Mouse (Mus musculus) hindbrain, embryonic 11.5 days (tissue): ENCODE measurements around the gene Parn. TPM values are rescaled to one million over a fixed set of nuclear protein-coding genes. Genes with fewer than 3 reads are reported as not detected.
"Not testable (repeated sequence)": the region's sequence is repeated elsewhere in the genome, so short reads cannot be mapped to it uniquely, and the experiment has no call there.

Experiments used
- ATAC-seq: fragments of 200-750 bp; cut with Nextera tagmentation; 2 replicates; pipeline ENCODE4 v1.8.0; 2017; ENCODE audit warnings: mild to moderate bottlenecking, moderate TSS enrichment, moderate library complexity; ENCODE audit not compliant: low FRiP score
- DNase-seq: peaks from one replicate; pipeline ENCODE4 v3.0.0-alpha.2; 2015; ENCODE audit warnings: low spot score
- H3K27ac ChIP-seq: fragments of 300-500 bp; sonication (generic); 2 replicates; pipeline ENCODE4 v1.5.1; 2014; ENCODE audit warnings: mild to moderate bottlenecking, low read depth, low read length
- H3K27me3 ChIP-seq: fragments of 300-500 bp; sonication (generic); 2 replicates; pipeline ENCODE4 v1.6.1; 2014; ENCODE audit warnings: mild to moderate bottlenecking, low read length, moderate library complexity, mixed read lengths; ENCODE audit not compliant: control insufficient read depth, insufficient read depth
- H3K36me3 ChIP-seq: fragments of 300-500 bp; sonication (generic); 2 replicates; pipeline ENCODE4 v1.6.1; 2014; ENCODE audit warnings: mild to moderate bottlenecking, low read length, moderate library complexity, mixed read lengths; ENCODE audit not compliant: control insufficient read depth, insufficient read depth
- H3K4me1 ChIP-seq: fragments of 300-500 bp; sonication (generic); replicated peaks from 2 replicates; pipeline ENCODE4 v1.6.1; 2014; ENCODE audit warnings: low read length, mixed read lengths; ENCODE audit not compliant: control insufficient read depth, insufficient read depth
- H3K4me2 ChIP-seq: fragments of 300-500 bp; sonication (generic); replicated peaks from 2 replicates; pipeline ENCODE4 v1.6.1; 2014; ENCODE audit warnings: mild to moderate bottlenecking, low read depth, low read length
- H3K4me3 ChIP-seq: fragments of 300-500 bp; sonication (generic); 2 replicates; pipeline ENCODE4 v1.5.1; 2014; ENCODE audit warnings: low read depth, low read length
- H3K9ac ChIP-seq: fragments of 300-500 bp; sonication (generic); 2 replicates; pipeline ENCODE4 v1.6.1; 2014; ENCODE audit warnings: low read depth, low read length
- H3K9me3 ChIP-seq: fragments of 300-500 bp; sonication (generic); 2 replicates; pipeline ENCODE4 v1.6.1; 2016; ENCODE audit warnings: low read length; ENCODE audit not compliant: control insufficient read depth
- WGBS: fragments of 180-500 bp; shearing (Covaris S2); extraction: QIAGEN DNeasy Blood & Tissue Kit; methylation state at CpG from one replicate; pipeline ENCODE4 v1.1.7; 2014; 5-methylcytosine and 5-hydroxymethylcytosine counted together
- polyA plus RNA-seq: library from polyadenylated mRNA; unstranded; fragments of >200 nt; fragmentation: Nextera tagmentation; extraction: Ambion mirVana; gene quantifications from 2 replicates; pipeline ENCODE4 v1.2.1, GENCODE M21; 2014

Parn gene
- polyA plus RNA-seq, 1 experiment from 2014 or later, result 40.4 TPM

DNA sequence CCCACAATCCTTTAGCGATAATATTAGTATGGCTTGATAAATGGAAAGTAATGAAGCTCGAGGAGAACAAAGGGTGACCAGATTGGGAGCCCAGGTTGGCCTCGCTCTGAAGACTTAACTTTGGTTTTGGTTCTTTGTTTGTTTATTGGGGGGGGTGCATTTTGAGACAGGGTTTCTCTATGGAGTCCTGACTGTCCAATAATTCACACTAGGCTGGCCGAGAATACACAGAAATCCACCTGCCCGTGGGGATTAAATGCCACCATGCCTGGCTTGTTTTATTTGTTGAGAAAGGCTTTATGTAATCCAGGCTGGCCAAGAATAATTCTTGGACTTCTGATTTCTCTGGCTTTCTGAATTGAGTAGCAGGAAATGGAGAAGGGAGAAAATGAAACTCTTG lies 5.1 kb upstream of the Parn start:
- Histone ChIP-seq H3K4me3 (peak overlapping the region; percentile 72; the same call in 1 of the 2 replicates), H3K27me3 (no peaks in the 10 kb centered on the region), H3K27ac (no peak overlapping the region), H3K4me2 (no peak overlapping the region), H3K9ac (no peak overlapping the region), H3K9me3 (no peaks in the 10 kb centered on the region), H3K4me1 (no peaks in the 10 kb centered on the region), H3K36me3 (no peaks in the 10 kb centered on the region)
- DNase-seq (no peak), ATAC-seq (no peak)
- 82% methylated on average over 5 of the region's 5 CpGs for WGBS

GRCm38 (mm10) chr16:13672386-13672898 lies 4.5 kb upstream of the Parn start:
- H3K4me1 ChIP-seq, result no peaks in the 10 kb centered on the region
- no peaks in the 10 kb centered on the region for H3K36me3 ChIP-seq
- DNase-seq (peak; percentile 61), ATAC-seq (peak; percentile 16; the same call in 1 of the 2 replicates)
- peak overlapping the region; percentile 77 for H3K4me2 ChIP-seq
- H3K9ac ChIP-seq, result peak overlapping the region; percentile 93
- no peaks in the 10 kb centered on the region for H3K27me3 ChIP-seq
- H3K27ac ChIP-seq, result no peak overlapping the region
- H3K4me3 ChIP-seq, result peak overlapping the region; percentile 72
- 2% methylated on average over 20 of the region's 20 CpGs for WGBS
- H3K9me3 ChIP-seq, result no peaks in the 10 kb centered on the region

DNA sequence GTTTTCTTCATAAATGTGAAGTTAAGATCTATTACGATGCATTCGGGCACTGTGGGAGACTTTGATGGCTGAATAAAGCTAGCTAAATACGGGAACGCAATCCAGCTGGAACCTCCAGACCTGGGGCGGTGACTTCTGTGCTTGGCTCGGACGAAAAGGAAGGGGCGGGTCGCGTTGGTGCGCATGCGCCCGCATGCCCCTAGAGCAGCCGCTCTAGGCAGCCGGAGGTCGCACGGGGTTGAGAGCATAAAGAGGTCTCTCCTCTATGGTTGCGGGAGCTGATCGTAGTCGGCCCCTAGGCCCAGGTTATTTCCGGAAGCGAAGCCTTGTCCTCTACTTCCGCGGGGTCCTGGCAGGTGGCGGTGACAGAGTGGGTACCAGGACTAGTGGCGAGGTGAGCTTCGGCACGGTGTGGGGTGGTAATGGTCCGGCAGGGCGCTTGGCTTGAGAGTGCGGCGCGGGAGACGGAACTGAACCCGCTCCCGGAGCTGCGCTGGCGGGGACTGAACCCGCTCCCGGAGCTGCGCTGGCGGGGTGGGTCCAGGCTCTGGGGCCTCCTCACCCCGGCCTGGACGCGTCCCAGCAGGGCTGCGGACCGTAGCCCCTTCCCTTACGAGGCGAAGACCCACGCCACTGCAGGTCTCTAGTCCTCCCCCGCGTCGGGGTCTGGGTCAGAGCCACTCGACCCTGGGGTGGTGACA lies 3.9 kb upstream of the Parn start, which contains the start of the genes Bfar and 3110001I22Rik:
Bfar (plus strand) TSS at position 174 of the 701 bp plus-strand sequence.
3110001I22Rik (plus strand) TSS at position 245 of the 701 bp plus-strand sequence.
- Histone ChIP-seq H3K9ac (peak within 1 kb of the TSS; percentile 93), H3K9me3 (no peaks in the 10 kb centered on the region), H3K27me3 (no peaks in the 10 kb centered on the region), H3K4me1 (no peaks in the 10 kb centered on the region), H3K4me3 (peak within 1 kb of the TSS; percentile 72), H3K36me3 (no peaks in the 10 kb centered on the region), H3K4me2 (peak within 1 kb of the TSS; percentile 77), H3K27ac (peak within 1 kb of the TSS; percentile 56)
- WGBS, result under 1% methylated on average over 52 of the region's 54 CpGs
- ATAC-seq (peak; percentile 93), DNase-seq (peak; percentile 94)

GRCm38 (mm10) chr16:13670896-13671295 lies 2.9 kb upstream of the Parn start:
- ATAC-seq, H3K4me3 ChIP-seq, H3K4me2 ChIP-seq, H3K27me3 ChIP-seq, DNase-seq, H3K9me3 ChIP-seq, H3K27ac ChIP-seq, H3K36me3 ChIP-seq, H3K9ac ChIP-seq, H3K4me1 ChIP-seq: not testable (repeated sequence)
- WGBS, result 83% methylated on average over 5 of the region's 5 CpGs

- no peak overlapping the region for H3K27ac ChIP-seq
- no peak overlapping the region for H3K4me3 ChIP-seq
- ATAC-seq, result no peak
- 88% methylated on average over 1 of the region's 1 CpGs for WGBS
- H3K9me3 ChIP-seq, result no peaks in the 10 kb centered on the region
- H3K9ac ChIP-seq, result no peak overlapping the region
- no peaks in the 10 kb centered on the region for H3K4me1 ChIP-seq
- no peak overlapping the region for H3K4me2 ChIP-seq
- DNase-seq, result no peak
- no peaks in the 10 kb centered on the region for H3K27me3 ChIP-seq
- no peaks in the 10 kb centered on the region for H3K36me3 ChIP-seq
Measured at GRCm38 (mm10) chr16:13669282-13669681, 1.3 kb upstream of the Parn start.

DNA sequence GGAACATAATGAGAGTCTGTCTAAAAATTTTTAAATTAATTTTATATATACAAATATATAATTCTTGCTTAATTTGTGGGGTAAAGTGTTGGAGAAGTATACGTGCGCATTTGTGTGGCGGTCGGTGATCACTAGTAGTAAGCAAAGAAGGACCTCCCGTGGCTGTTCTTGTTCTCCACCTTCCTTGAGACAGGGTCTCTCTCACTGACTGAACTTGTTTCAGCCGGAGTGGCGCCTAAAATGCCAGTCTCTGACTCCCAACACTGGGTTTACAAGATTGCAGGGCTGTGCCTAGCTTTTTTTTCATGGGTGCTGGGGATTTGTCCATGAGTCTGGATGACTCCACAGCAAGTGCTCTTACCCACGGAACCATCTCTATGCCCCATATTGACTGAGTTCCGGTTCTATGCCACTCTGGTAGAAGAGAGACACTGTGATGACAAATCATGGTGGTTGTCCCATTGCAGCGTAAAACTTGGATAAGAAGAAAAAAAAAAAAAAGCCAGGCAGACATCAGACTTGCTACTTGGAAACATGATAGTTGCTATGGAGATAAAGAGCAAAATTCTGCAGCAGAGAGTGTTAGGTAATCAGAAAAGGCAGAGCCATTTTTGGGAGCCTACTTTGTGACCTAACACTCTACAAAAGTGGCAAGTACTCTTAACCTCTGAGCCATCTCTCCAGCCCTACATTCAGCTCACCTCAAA lies 585 bp upstream of the Parn start:
- Histone ChIP-seq H3K36me3 (no peaks in the 10 kb centered on the region), H3K4me2 (peak overlapping the region; percentile 55; the same call in 1 of the 2 replicates), H3K4me3 (peak overlapping the region; percentile 77; the same call in 1 of the 2 replicates), H3K27me3 (no peaks in the 10 kb centered on the region), H3K27ac (no peak overlapping the region), H3K4me1 (no peaks in the 10 kb centered on the region), H3K9ac (no peak overlapping the region), H3K9me3 (no peaks in the 10 kb centered on the region)
- no peak for DNase-seq
- ATAC-seq, result no peak
- WGBS, result 83% methylated on average over 10 of the region's 10 CpGs

- no peak overlapping the region for H3K9ac ChIP-seq
- H3K27ac ChIP-seq, result no peak overlapping the region
- no peaks in the 10 kb centered on the region for H3K4me1 ChIP-seq
- DNase-seq (no peak), ATAC-seq (no peak)
- no peaks in the 10 kb centered on the region for H3K27me3 ChIP-seq
- H3K36me3 ChIP-seq, result no peaks in the 10 kb centered on the region
- H3K4me2 ChIP-seq, result no peak overlapping the region
- 90% methylated on average over 9 of the region's 9 CpGs for WGBS
- H3K4me3 ChIP-seq, result no peak overlapping the region
- H3K9me3 ChIP-seq, result no peaks in the 10 kb centered on the region
Measured at GRCm38 (mm10) chr16:13660736-13661135, 7.2 kb downstream of the Parn start.

DNA sequence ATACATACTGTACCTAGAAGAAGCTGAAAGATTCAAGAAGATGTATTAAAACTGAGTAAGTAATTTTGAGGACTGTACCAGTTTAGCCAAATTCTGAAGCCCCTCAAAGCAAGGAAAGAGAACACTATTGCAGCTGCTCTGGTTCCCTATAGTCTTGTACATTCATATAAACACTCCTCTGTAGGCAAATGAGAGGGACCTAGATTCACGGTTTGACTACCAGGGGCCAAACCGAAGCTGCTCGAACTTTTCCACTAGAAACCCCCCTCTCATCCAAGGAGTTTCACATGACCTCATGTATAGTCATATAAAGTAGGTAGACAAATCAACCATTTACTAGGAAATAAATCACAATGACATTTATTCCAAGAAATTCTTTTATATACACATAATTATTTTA lies 9.1 kb downstream of the Parn start:
- ATAC-seq (no peak), DNase-seq (no peak)
- WGBS, result 94% methylated on average over 3 of the region's 3 CpGs
- Histone ChIP-seq H3K27me3 (no peaks in the 10 kb centered on the region), H3K36me3 (no peaks in the 10 kb centered on the region), H3K4me3 (no peak overlapping the region), H3K9ac (no peak overlapping the region), H3K4me1 (no peaks in the 10 kb centered on the region), H3K4me2 (no peak overlapping the region), H3K27ac (no peak overlapping the region), H3K9me3 (no peaks in the 10 kb centered on the region)
